Mouse (Mus musculus) cortical plate, adult 2 months (tissue): Measurements from ENCODE around the gene Tyw5.

Source experiments
- CTCF ChIP-seq: fragments of 200-500 bp; IDR thresholded peaks from 2 replicates; pipeline ENCODE4 v1.5.1; 2011; ENCODE audit warnings: mild to moderate bottlenecking, control low read depth, low read length; ENCODE audit not compliant: insufficient read depth; ENCODE audit errors: extremely low read depth
- POLR2A ChIP-seq: fragments of 200-500 bp; IDR thresholded peaks from 2 replicates; pipeline ENCODE4 v1.6.1; 2011; ENCODE audit warnings: mild to moderate bottlenecking, low read length, control low read depth; ENCODE audit not compliant: insufficient read depth; ENCODE audit errors: extremely low read depth

- no peak for TF ChIP-seq CTCF
- TF ChIP-seq POLR2A = no peak
Observed at GRCm38 (mm10) chr1:57440771-57441170, 33.9 kb upstream of the Tyw5 start.
